Mouse (Mus musculus) colon, adult 2 months (tissue): ENCODE data around the gene Cyp2c67. TPM values are rescaled to one million over a fixed set of nuclear protein-coding genes. Genes with fewer than 3 reads are reported as not detected.

Experiments
- polyA plus RNA-seq: library from polyadenylated mRNA; depleted of rRNA; stranded (reverse); fragments of >200 nt; gene quantifications from 2 replicates; pipeline ENCODE4 v1.2.3, GENCODE M21; 2012; rRNA removed

Cyp2c67 gene
- polyA plus RNA-seq, result 0.06 TPM in 1 of 2 replicates, not detected in the other

GRCm38 (mm10) chr19:39648938-39649337 lies at the start of gene Cyp2c67:
Gene Cyp2c67 (minus strand): TSS chr19:39649051.

Other genes with a start within 250 kb of the Cyp2c67 start
- gene Cyp2c38, start 186.0 kb downstream of the Cyp2c67 start, polyA plus RNA-seq, result 0.03 TPM in 1 of 2 replicates, not detected in the other
- not detected in 2 replicates for gene Cyp2c39, start 138.2 kb downstream of the Cyp2c67 start, polyA plus RNA-seq
- 17.1 and 37.7 TPM in 2 replicates for gene Cyp2c68, start 92.0 kb upstream of the Cyp2c67 start, polyA plus RNA-seq
- gene Cyp2c40, start 163.8 kb upstream of the Cyp2c67 start, polyA plus RNA-seq, result 0.19 and 0.23 TPM in 2 replicates
- gene Cyp2c69, start 237.7 kb upstream of the Cyp2c67 start, polyA plus RNA-seq, result 1.0 and 2.6 TPM in 2 replicates